Mouse (Mus musculus) bone marrow, adult 2 months (tissue): Measurements from ENCODE around the gene Gimap9.

Experiments used
- CTCF ChIP-seq: fragments of 200-500 bp; IDR thresholded peaks from 2 replicates; pipeline ENCODE4 v1.5.1; 2011; ENCODE audit warnings: low read length, control low read depth; ENCODE audit not compliant: control insufficient read depth, insufficient read depth
- POLR2A ChIP-seq: fragments of 200-500 bp; IDR thresholded peaks from 2 replicates; pipeline ENCODE4 v1.6.1; 2011; ENCODE audit warnings: low read depth, mild to moderate bottlenecking, control low read depth, low read length, borderline replicate concordance; ENCODE audit not compliant: control insufficient read depth

- TF ChIP-seq POLR2A (no peak), CTCF (no peak)
Measured at GRCm38 (mm10) chr6:48628377-48628776, 47.6 kb upstream of the Gimap9 start.
